Mouse (Mus musculus) spleen, postnatal 36 days (tissue): Measurements from ENCODE around the gene Slc4a4.

Experiments used
- DNase-seq, 2 experiments: peaks; one replicate each; pipeline ENCODE4 v3.0.0; 2022; ENCODE audit warnings: low spot score in 2 of 2, mixed read lengths in 1 of 2

Gene Slc4a4

GRCm38 (mm10) chr5:89149436-89150040, 262.9 kb downstream of the Slc4a4 start:
- no peak for DNase-seq

GRCm38 (mm10) chr5:89151076-89151475, 264.5 kb downstream of the Slc4a4 start:
- DNase-seq = no peak

DNA sequence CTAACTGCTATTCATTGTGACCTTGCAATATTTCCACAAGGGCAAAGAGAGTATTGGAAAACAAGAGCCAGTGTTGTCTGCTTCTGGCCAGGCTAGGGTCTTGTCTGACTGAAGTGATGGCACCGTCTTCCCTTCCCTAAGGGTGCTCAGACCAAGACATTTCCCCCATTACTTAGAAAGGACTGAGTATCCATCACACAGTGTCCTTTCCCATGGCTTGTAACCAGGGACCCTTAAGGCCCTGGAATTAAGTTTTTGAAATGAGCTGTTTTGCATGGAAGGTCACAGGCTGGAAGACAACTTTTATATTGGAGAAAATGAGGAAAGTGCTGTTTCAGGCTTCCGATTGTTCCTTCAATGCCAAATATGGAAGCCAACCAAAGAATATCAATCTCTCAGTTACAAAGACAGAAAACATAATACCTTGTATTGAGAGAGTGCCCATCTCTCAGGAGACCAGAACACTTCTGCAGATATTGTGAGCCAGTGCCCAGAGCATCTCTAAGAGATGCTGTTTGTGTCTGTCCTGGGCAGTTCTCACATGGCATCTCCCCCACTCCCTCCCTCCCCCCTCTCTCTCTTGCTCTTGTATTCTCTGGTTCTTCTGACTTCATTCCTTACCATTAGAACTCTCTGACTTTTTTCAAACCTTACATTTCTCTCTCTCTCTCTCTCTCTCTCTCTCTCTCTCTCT, 284.6 kb downstream of the Slc4a4 start:
- DNase-seq = no peak

GRCm38 (mm10) chr5:89190063-89190462, 303.4 kb downstream of the Slc4a4 start:
- DNase-seq = no peak

DNA sequence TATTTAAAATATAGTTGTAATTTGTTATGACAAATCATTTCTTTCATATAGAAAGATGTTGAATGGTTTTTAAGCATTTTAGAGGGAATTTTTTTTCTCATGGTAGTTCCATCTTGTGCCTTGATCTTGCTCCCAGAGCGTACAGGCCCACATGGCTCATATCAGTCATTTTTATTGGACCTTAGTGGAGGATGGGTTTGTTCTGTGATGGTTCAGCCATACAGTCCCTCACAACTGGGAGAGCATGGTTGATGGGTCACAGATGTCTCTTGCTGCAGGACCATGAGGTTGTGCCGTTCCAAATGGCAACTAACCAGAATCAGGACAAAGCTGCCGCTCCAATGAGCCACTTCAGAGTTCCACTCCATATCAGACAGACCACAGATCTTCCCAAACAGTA, 308.0 kb downstream of the Slc4a4 start:
- no peak for DNase-seq

DNA sequence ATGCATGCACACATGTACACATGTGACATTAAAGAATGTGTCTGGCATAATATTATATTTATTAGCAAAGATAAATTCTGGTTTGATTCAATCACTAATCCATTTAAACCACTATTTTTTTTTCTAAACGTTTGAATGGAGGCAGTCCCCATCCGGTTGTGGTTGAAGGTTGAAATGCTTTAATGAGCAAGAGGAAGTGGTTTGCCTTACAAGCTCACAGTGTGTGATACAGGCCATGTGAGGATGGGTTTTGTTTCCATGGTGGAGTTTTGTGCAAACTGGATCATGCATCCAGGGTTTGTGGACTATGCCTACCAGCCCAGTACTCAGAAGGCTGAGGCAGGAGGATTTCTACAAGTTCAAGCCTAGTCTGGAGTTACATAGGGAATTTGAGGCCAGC, 311.9 kb downstream of the Slc4a4 start:
- peak; percentile 8 for DNase-seq

- no peak for DNase-seq
These were observed 323.5 kb downstream of the Slc4a4 start for GRCm38 (mm10) chr5:89209973-89210703.

DNA sequence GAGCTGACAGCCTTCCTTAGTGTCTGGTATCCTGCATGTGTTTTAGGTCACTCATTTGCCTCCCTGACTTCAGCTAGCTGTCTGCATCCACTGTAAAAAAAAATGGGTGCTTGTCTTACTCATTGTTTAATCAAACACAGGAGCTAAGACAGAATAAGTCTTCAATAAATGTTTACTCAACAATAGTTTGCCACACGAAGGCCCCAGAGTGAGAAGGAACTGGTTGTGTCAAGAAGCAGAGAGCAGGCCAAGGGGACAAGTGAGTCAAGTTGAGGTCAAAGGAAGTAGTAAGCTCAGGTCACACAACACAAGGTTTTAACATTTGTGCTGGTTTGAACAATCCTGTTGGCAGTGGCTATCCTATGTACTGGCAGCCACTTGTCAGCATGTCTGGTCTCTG, 324.4 kb downstream of the Slc4a4 start:
- DNase-seq = no peak

- DNase-seq = no peak
These were observed 331.6 kb downstream of the Slc4a4 start for GRCm38 (mm10) chr5:89218222-89218621.

DNA sequence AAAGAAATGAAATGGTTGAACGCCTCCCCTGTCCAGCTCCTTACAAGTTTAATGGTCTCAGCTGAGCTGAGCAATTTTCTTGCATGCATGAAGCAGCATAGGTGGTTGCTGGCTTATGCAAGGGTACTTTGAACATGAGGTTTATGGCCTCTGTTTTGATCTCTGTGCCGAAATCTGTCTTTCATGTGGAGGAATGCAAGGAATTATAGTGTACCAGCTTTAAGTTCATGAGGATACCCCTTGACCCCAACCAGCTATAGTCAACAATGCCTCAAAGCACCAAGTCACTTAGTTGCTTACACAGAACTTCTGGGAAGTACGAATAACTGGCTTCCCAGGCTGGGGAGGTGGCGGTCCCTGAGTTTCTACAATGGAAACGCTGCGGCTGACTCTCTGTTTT, 332.1 kb downstream of the Slc4a4 start:
- no peak for DNase-seq

- DNase-seq = no peak
These were observed 335.0 kb downstream of the Slc4a4 start for GRCm38 (mm10) chr5:89221658-89222057.

DNA sequence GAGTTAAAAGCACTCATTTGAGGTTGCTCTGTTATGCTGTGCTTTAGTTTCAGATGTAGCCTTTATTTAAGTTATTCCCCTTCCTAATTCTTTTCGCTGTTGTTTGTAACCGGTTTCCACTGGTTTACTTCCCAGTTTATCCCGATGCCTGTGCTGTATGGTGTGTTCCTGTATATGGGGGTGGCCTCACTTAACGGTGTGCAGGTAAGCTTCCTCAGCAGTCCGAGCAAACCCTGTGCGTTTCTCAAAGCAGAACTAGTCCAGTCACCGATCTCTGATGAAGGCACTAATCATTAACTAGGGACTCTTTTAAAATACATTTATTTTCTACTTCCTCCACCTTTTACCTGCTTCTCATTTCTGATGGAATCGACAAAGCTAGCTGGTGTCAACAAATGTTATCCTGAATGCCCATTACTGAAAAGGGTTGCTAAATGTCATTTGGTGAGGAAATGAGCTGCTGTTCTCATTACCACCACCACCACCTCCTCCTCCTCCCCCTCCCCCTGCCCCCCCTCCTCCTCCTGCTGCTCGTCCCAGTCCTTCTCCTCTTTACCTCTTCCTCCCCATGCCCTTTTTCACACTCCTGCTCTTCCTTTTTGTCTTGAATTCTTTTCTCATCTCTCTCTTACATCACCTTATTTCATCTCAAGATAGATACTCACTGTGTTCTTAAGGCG, 336.6 kb downstream of the Slc4a4 start:
- no peak for DNase-seq

GRCm38 (mm10) chr5:89223744-89224368, 337.2 kb downstream of the Slc4a4 start:
- DNase-seq = no peak

DNA sequence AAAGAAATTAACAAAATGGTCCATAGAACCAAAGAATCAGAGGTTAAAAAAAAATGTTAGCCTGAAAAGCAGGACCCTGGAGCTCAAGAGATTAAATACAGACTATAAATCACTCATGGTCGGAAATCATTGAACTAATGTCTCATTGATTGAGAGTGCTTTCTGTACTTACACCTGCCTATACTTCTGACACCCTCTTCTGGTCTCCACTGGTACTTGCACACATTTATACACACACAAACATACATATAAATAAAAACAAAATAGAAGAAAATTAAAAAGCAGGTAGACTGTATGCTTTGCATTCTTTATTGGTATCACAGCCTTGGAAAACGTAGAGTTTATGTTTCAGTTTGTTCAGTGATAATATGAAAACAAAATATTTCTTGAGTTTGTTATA, 341.3 kb downstream of the Slc4a4 start:
- no peak for DNase-seq

- DNase-seq = no peak
These were observed 343.0 kb downstream of the Slc4a4 start for GRCm38 (mm10) chr5:89229606-89230005.

- no peak for DNase-seq
These were observed 345.7 kb downstream of the Slc4a4 start for GRCm38 (mm10) chr5:89232313-89232712.

- DNase-seq = no peak
These were observed 365.2 kb downstream of the Slc4a4 start for GRCm38 (mm10) chr5:89251806-89252205.

GRCm38 (mm10) chr5:89259804-89260492, 373.3 kb downstream of the Slc4a4 start:
- DNase-seq = no peak

- DNase-seq = no peak
These were observed 390.4 kb downstream of the Slc4a4 start for GRCm38 (mm10) chr5:89277049-89277448.

GRCm38 (mm10) chr5:89277616-89278015, 391.0 kb downstream of the Slc4a4 start:
- DNase-seq = no peak

DNA sequence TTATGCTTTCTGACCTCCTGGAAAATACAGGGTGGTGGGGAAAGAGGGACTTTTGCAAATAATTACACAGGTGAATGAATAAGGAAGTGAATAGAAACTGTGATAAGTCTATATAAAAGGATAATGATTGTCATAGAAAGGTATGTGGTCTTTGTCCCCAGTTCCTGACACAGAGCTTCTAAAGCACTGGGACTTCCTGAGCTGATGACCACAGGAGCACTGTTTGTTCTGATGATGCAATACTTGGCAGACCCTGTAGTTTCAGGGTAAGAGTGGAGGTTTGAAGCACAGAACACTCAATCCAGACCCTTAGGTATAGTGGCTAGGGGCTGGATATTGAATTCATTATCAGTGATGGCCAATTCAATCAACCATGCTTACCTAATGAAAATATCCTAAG, 391.7 kb downstream of the Slc4a4 start:
- no peak for DNase-seq
